Comparison of ENCODE assay signal across 1 mouse cellular context in the genomic region with DNA sequence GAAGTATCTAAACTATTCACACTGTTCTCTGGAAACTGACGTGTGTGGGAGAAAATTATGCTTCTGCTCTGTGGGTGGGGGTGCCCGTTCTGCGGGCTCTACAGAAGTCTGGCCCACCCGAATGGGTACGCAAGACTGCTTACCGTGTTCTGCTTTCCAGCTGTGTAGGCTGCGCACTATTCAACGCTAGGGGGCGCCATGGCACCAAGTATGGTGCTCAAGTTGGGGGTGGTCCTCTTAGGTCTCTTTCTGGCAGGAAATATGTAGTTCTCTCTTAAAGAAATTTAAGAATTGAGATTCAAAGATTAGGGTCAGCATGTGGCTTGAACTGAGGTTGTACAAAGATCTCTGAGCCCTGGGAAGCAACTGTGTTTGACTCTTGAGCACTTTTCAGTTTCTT.
A peak's percentile ranks its signal among the peaks of the same experiment; 100 is the strongest.
TF ChIP-seq lines count a peak whose summit lies in the region.

No protein-coding gene starts in this region.

TF ChIP-seq in MEL, 35 proteins besides CTCF, POLR2A, EP300 and RAD21:
- TF ChIP-seq POLR2AphosphoS2 (IDR thresholded peaks at IDR 0.05; ENCODE audit: low read length) = no peak
- no peak for TF ChIP-seq TBP (IDR thresholded peaks at IDR 0.05; ENCODE audit: low read depth, low read length)
- peak; percentile 58 for TF ChIP-seq SMC3 (IDR thresholded peaks at IDR 0.05; ENCODE audit: low read depth, low read length)
- TF ChIP-seq ZC3H11A (IDR thresholded peaks at IDR 0.05; ENCODE audit: low read depth, low read length) = peak; percentile 57
